Mouse (Mus musculus) thymus, postnatal 4 days (tissue): ENCODE results near the gene Mrtfb.
"Not testable (repeated sequence)": the region's sequence is repeated elsewhere in the genome, so short reads cannot be mapped to it uniquely, and the experiment has no call there.

ENCODE experiments used
- DNase-seq: peaks from one replicate; pipeline ENCODE4 v3.0.0; 2021

Gene Mrtfb

DNA sequence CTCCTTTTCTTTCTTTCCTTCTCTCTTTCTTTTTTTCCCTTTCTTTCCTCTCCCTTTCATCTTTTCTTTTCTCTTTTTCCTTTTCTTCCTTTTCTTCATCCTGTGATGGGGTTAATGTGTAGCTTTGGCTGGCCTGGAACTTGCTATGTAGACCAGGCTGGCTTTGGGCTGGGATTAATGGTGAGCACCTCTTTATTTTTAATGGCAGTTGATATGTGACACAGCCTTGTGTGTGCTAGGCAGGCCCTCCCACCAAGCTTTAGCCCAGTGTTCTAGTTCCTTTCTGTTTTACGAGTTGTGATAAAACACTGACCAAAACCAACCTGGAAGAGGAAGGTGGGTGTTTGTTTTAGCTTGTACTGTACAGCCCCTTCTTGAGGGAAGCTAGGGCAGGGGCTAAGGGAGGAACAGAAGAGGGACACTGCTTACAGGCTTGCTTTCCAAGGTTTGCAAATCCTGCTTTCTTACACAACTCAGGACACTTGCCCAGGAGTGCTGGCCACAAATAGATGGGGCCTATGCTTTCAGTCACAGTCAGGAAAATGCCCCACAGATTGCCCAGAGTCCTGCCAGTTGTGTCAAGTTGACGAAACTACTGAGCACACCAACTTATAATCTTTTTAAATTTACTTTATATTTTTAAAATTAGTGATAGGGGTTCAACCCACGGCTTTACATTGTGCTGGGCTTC is 20.6 kb downstream of the Mrtfb start:
- DNase-seq = no peak

DNA sequence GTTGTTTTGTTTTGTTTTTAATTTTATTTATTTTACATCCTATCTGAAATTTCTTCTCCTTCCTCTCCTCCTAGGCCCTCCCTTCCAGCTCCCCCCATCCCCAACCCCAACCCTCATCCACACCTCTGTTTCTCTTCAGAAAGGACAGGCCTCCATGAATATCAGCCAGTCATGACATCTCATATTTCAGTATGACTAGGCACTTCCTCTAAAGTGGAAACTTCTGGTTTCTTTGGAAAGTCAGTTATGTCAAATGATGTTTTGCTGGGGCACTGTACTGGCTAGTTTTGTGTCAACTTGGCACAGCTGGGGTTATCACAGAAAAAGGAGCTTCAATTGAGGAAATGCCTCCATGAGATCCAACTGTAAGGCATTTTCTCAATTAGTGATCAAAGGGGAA is 30.1 kb downstream of the Mrtfb start:
- DNase-seq = not testable (repeated sequence)

DNA sequence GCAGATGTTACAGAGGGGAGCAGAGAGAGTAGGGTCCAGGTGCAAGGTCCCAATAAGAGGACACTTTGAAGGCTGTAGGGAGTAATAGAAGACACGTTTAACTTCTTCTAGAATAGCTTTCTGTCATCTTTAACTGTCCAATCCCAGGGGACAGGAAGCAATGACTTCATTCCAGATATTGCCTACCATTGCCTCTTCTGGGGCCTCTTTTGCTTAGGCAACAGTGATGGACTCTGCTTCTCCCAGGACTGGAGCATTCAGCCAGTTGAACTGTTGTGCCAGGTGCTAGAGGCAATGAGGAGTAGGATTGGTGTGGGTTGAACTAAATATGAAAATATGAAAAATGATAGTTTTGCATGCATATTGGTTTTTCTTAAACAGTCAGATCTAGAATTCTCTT is 41.6 kb downstream of the Mrtfb start:
- DNase-seq = no peak

DNA sequence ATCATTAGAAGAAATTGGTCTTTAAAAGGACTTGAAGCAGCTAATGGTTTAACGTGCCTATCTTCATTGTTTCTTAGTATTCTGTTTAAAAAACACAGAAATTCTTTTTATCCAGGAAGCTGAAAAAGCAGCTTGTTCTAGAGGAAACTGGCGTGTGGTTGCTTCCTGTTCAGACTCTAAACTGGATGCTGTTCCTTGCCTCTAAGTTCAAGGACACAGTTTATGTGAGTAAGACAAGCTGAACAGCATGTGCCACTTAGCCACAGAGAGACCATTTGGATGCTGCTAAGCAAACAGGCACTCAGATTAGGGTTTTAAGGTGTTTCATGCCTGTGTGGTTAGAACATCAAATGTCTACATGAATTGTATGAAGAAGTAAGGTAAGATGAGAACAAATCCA is 42.7 kb downstream of the Mrtfb start:
- DNase-seq = no peak

DNA sequence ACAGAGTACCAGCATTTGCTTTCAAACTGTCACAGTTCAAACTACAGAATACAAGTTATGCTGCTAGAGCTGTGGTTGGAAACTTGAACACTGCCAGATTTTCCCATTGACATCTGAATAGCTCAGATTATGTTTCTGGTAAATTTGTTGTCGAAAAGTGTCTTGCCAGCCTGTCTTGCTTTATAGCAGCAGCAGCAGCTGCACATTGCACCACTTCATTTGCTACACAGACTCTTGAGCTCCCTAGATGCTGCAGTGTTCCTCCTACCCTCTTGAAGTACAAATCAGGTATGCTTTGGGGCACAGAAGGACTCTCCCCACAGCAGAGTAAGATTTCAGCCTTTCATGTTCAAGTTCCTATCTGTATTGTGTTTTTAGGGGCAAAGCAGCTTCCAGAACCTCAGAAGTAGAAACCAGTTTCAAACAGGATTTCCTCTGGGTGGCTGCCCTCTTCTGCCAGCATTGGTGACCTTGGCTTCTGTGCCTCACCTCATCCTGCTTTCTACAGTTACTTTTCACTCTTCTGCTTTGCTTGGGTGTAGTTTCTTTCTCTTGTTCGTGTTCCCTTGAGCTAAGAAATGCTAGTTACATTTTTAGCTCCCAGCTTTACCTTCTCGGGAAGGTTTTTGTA is 49.9 kb downstream of the Mrtfb start:
- no peak for DNase-seq

DNA sequence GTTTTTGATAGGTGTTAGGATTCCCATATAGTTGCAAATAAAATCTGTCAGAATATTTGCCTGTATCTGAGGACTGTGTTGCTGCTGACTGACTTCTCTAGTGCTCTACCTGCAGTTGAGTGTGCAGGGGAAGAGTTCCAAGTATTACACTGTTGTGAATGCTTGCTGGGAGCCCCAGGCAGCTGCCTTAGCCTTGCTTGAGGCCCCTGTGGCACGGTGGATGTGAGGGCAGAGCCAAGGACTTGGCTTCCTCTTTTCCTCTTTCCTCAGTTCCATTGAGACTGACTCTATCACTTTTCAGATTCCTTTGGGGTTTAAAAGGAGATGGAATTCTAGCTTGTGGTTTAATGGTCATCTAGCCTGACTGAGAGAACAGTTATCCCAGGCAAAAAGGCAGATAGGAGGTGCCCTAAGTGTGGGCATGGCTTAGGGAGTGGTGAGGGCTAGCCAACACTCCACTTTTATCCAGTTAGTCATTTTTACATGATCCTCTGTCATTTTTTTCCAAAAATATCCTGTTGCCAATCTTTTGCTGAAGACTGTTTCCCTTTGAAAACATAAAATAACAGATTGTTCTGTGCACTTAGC is 53.9 kb downstream of the Mrtfb start:
- no peak for DNase-seq

DNA sequence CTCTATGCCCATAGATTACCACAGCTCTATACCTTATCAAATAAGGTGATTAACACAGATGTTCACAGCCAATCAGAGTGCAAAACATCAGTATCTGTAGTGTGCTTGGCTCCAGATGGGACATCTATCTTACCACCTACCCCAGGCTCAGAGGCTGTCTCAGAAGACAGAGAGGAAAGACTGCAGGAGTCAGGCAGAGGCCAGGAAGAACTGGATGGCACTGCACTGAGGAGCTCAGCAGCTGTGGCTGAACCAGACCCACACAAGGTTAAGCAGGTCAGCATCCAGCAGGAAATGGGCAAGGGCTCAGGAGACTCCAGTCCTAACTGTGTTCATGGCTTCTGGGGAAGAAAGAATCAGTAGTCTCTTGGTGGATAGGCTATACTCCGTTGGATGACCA is 55.1 kb downstream of the Mrtfb start:
- DNase-seq = no peak

DNA sequence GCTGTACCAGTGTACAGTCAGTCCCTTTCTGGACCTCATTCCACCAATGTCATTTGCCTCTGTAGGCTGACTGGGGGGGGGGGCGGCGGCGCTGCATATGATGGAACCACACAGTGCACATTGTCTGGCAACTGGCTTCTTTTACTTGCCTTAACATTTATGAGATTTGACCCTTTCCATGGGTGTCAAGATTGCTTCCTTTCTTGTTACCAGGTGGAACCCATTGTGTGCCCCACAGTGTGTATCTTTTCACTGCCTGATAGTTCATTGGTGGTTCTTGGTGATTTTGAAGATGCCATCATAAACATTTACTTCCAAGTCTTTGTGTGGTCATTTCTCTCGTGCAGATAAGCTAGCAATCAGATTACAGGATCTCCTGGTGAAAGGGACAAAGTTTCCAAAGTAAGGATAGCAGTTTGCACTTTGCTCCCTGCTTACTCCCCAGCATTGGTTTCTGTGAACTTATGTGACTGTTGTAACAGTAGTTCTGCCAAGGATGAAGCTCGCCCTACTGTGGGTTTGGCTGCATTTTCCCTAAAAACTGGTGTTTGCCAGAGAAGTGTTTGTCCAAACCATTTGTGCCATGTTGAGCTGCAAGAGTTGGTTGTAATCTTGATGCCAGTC is 56.9 kb downstream of the Mrtfb start:
- no peak for DNase-seq

DNA sequence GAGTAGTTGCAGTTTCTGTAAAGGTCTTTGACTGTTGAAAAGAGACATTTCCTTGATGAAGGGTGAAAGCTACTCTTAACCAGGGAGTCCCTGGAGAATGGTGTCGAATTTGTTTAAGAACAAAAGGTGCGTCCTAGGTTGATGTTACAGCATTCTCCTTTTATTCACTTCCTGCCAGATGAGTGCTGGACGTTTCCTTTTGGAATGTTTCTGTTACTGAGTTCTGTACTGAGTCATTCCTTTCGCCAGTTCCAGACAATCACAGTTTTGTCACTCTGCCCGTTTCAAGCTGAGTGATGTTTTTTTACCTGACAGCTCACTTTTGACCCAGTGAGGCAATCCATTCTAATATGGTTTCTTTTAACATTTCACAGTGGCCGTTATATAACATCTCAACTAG is 67.5 kb downstream of the Mrtfb start:
- DNase-seq = no peak

DNA sequence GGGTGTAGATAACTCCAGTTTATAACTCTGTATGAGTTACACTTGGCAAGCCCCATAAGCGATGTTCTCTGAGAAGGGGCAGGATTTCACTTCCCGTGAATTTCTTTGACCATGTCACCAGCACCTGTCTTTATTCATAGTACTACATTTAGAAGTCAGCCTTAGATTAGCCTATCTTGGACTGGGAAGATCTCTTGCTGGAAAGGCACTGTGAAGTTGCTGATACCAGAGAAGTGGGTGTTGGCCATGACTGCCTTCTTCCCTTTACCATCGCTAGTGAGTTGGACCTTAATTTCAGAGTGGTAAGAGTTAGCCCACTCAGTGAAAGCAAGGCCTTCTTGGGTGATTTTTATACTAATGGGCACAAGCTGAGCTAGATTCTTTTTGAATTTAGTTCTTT is 70.3 kb downstream of the Mrtfb start:
- no peak for DNase-seq

DNA sequence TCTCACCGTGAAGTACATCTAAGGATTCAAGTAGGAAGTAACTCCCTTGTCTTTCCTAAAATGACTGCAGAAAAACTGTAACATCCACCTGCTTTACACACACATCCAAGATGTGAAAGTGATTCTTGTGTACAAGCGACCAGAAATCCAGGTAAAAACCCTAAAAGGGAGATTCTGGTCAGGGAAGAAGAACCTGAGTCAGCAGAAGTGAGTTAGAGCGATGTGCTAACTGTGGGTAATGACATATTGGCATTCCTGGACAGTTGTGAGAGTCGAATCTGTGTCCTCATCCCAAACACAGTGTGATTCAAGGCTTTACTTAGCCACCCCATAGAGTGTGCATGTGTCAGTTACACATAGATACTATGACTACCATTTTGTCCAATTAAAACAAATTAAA is 72.4 kb downstream of the Mrtfb start:
- no peak for DNase-seq

DNA sequence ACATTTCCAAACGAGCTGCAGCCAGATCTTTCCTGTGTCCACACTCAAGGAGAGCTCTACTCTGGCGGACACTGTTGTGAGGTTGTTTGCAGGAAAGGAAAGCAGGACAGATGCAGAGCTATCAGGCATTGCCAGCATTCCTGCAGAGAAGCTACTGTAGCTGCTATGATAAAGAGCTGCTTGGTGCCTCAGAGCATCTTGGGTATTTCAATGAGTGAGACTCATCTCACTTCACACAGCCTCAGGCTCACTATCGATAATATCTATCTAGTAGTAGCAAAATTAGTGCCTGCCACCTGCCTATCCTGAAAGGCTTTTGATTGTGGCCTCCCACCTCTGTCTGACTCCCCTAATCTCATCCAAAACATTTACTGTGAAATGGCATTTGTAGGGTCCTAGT is 73.4 kb downstream of the Mrtfb start:
- no peak for DNase-seq

DNA sequence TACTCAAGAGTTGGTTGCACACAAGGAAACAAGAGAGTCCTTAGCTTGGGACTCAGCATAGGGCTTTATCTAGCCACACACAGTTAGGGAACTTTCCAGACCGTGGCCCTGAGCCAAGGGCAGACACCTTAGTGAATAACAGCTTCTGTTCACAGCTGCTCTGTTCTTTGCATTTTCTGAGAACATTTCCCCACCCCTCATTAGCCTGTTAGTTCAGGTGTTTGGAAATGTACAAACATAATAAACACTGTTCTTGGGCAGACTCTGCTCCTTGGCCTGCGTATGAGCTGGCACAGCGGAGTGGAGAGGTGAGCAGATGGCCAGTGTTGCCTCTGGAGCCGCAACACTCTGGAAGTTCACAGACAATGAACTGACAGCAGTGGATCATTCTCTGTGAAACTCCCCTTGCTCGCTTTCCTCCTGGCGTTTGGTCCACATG is 74.0 kb downstream of the Mrtfb start:
- no peak for DNase-seq

DNA sequence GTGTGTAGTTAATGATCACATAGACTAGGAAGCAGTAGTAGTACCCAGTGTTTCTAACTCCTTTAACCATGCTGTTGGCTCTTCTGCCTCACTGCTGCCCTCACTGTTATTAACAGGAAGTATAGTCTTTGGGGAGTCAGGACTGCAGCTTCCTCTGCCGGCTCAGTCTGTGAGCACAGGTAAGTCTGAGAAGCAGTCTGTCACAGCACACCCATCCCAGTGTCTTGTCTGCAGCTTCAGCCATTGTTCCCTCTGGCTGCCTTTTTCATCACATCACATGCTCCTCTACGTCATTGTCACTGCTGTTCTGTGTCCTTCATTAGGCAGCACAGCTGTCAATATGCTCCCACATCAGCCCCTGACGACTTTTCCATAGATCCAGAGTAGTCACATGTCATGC is 75.6 kb downstream of the Mrtfb start:
- no peak for DNase-seq

DNA sequence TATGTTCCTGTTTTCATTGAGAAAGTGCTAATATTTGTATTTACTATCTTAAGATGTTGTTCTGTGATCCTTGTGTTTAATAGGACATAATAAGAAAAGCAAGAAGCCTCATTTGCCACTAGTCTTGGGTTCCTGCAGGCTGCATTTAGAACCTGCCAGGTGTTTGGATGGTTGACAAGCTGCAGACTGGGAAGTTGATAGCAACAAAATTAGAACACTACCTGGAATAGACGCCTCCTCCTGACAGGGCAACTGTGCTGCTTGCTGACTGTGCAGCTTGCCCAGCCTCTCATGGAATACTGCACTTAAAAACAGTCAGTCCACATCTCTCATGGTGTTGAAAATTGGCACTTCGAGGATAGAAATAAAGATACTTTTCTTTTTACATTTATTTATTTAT is 76.3 kb downstream of the Mrtfb start:
- no peak for DNase-seq

DNA sequence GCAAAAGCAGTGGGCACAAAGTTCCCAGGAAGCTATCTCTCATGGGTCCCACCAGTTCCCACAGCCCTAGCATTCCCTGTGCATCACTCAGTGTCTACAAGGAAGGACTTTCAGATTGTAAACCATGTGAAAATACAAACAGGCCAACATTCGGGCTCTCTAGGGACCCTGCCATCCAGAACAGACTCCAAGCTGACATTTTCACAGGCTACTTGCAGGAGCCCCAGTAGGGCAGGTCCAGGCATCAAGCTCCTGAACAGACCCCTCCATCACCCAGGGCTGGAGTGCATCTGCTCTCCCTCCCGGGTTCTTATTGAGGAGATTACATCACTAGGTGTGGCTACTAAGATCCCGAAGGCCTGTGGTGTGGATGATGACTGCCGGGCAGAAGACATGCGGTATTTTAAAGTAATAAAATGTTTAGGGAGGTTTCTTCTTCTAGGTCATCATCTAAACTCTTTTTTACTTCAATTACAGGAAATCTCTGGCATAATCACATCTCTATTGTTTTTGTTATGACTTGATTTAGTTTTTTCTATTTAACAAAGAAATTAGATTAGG is 77.6 kb downstream of the Mrtfb start:
- no peak for DNase-seq

DNA sequence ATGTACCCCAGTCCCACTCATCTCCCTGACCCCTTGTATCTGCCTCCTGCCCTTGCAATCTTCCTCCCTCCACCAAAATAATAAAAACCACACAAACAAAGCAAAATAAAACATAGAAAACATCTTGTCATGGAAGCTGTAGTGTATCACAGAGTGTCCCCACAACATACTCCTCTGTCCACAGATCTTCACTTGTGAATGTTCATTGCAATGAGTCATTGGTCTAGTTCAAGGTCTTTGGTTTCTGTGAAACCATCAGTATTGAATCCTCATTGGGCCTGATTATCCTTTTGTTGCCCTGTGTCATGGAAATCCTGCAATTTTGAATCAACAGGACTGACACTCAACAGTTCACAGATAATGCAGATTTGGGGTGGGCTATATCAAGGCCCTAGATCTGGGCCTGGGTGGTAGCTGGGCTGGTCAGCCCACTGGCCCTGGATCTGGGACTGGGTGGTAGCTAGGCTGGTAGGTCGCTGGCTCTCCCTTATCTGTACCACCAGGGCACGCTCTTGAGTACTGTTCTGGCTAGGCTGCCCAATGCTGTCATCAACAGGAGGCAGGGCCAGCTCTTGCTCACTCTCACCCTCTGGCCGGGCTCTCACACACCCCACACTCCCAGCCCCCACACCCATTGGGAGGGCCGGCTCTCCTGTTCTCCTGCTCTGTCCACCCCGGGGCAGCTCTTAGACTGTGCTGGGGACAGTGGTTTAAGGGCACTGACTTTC is 80.4 kb downstream of the Mrtfb start:
- no peak for DNase-seq

DNA sequence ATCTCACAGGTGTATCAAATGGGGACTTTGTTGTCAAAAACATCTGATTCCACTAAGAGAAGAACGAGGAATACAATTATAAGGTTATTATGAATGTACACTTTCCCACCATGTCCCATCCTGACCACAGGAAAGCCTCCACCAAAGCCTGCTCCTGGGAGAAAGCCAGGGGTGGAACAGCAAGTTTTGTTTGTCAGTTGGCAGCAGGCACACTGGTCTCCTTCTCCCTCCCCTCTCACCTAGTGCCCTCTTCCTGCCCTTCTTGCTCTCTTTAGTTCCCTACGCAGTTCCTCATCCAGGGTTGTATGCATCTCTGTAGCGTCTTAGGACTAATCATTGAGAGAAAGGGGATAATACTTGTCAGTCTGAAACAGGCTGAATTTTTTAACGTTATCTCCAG is 81.8 kb downstream of the Mrtfb start:
- DNase-seq = no peak

DNA sequence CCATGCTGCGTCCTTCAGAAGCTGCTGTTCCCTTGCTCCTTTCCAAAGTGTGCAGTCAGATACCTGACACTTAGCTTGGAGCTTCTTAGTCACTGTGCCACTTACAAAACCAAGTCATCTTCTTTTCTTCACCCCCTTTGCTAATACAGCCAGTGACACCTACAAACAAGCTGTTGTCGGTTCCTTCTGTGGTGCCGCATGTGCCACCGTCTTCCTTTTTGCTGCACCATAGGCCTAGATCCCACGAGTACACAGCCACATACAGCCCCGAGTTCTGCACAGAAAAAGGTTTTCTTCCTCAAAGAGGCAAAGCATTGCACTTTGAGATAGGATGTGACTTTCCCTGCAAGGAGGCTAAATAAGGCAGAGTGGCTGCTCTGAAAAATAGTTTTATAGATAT is 83.2 kb downstream of the Mrtfb start:
- DNase-seq = no peak

DNA sequence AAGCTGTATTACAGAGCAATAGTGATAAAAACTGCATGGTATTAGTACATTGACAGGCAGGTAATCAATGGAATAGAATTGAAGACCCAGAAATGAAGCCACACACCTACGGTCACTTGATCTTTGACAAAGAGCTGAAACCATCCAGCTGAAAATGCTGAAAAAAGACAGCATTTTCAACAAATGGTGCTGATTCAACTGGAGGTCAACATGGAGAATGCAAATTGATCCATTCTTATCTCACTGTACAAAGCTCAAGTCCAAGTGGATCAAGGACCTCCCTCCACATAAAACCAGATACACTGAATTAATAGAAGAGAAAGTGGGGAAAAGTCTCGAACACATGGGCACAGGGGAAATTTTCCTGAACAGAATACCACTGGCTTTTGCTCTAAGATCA is 89.5 kb downstream of the Mrtfb start:
- not testable (repeated sequence) for DNase-seq

DNA sequence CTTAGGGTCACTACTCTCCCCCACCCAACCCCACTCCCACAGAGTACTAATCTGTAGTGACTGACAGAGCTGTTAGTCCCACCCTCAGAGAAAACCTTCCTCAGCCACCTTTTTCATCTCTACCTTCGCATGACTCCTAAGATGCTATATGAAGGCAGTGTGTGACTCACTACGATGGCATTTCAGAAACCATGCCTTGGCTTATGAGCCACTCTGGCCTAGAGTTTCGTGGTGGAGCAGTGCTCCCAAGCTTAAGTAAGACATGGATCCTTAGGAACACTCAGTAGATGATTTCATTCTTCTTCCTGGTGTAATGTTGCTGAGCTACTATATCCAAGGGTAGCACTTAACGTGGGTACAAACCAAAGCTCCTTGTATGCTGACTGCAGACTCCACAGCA is 94.4 kb downstream of the Mrtfb start:
- no peak for DNase-seq

DNA sequence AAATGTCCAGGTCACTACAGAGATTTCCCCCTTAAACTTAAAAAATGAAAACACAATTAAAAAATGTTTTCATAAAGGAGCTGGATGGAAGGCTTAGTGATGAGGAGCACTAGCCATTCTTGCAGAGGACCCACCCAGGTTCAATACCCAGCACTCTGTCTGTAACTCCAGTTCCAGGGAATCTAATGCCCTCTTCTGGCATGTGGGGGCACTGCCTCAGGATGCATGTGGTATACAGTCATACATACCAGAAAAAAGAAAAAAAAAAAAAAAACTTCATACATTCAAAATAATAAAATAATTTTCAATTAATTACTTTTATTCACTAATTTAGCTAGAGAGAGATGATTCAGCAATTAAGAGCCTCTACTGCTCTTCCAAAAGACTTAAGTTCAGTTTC is 95.0 kb downstream of the Mrtfb start:
- peak; percentile 60 for DNase-seq

DNA sequence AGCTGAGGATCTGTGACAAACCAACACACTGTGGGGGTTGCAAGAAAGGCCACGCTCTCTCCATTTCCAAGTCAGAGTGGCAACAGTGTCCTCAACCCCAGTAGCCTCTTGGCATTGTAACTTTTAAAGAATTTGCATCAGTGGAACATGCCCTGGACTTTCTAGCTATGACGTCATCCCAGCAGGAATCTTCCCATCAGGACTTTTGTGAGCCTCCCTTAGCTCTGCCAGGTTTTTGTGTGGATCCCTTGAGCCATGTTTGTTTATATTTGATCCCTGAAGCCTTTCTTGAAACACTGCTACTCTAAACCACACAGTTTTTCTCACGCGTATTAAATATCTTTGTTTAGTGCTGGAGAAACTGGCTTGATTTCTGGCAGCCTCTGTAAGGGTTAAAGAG is 97.6 kb downstream of the Mrtfb start:
- no peak for DNase-seq
